Mouse (Mus musculus): ENCODE data around the gene Mak. TPM values are rescaled to one million over a fixed set of nuclear protein-coding genes. Genes with fewer than 3 reads are reported as not detected.

Mak gene
- 0.15 and 0.28 TPM in 2 replicates for polyA plus RNA-seq (2016; fragmentation: Nextera tagmentation; extraction: Ambion mirVana)

DNA sequence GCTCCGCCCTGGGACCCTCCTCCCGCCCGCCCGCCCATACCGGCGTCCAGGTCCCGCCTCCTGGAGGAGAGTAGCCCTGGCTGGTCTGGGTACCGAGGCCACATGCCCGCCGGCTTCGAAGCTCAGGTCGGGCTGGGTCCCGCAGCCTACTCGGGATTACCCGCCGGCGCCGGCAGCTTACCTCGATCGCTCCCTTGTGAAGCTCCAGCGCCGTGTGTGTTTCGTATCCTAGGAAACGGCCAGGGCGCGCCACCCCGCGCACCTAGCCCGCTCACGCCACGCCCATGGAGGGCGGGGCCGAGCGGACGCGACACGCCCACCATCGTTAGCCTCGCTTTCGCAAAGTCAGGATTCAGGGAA lies at the start of gene Mak:
Gene Mak (minus strand): TSS at position 286 of the 360 bp plus-strand sequence.
- Histone ChIP-seq H3K27me3 (replicated peaks) (peaks cover 64% of the 10 kb centered on the region), H3K4me2 (peak within 1 kb of the TSS; percentile 94), H3K9me3 (replicated peaks) (no peaks in the 10 kb centered on the region), H3K36me3 (no peaks in the 10 kb centered on the region), H3K4me1 (peaks cover 16% of the 10 kb centered on the region), H3K4me3 (peak within 1 kb of the TSS; percentile 57), H3K9ac (peak within 1 kb of the TSS; percentile 61; the same call in 1 of the 2 replicates), H3K27ac (no peak within 1 kb of the TSS)
- peak; percentile 94 for ATAC-seq
- 2% methylated on average over 36 of the region's 40 CpGs for WGBS (ENCODE audit: insufficient replicate concordance)

DNA sequence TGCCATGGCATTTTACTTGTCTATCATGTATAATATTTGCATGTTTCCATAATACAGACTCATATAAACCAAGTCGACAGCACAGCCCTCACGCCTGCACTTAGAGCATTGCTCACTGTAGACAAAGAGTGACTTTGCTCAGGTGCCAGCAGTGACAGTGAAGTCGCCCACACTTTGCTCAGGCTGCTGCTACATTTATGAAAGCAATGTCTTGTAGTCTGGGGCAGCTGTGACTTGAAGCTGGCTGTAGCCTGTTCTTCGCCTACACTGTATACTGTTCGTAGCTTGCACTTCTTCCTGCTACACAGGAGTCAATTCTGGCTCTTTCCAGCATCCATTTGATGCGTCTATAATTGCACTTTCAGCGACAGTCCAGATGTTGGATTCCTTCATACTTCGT lies 49.6 kb upstream of the Mak start:
- Histone ChIP-seq H3K27me3 (replicated peaks) (no peaks in the 10 kb centered on the region), H3K4me2 (no peak overlapping the region), H3K36me3 (no peaks in the 10 kb centered on the region), H3K4me3 (no peak overlapping the region), H3K4me1 (no peaks in the 10 kb centered on the region), H3K9ac (no peak overlapping the region), H3K9me3 (replicated peaks) (no peaks in the 10 kb centered on the region), H3K27ac (no peak overlapping the region)
- 74% methylated on average over 8 of the region's 8 CpGs for WGBS (ENCODE audit: insufficient replicate concordance)
- ATAC-seq: no peak

DNA sequence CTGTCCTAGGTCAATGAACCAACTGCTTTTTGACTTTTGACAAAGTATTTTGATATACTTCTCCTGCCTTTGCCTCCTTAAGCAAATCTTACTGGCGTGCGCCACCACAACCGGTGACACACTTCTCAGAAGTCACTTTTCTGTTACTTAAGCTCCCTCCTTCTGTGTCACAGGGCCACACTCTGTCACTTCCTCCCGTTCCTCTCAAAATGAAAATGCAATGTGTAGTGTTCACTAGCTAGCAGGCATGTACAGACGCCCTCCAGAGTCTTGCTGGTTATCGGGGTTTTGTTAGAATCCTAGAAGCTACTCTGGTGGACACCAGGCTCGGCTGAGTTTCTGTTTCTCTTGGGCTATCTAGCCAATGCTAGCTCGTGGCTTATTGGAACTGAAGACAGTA lies 48.8 kb upstream of the Mak start:
- WGBS (ENCODE audit: insufficient replicate concordance): 59% methylated on average over 8 of the region's 8 CpGs
- Histone ChIP-seq H3K9ac (no peak overlapping the region), H3K4me3 (no peak overlapping the region), H3K36me3 (no peaks in the 10 kb centered on the region), H3K9me3 (replicated peaks) (no peaks in the 10 kb centered on the region), H3K4me1 (no peaks in the 10 kb centered on the region), H3K4me2 (no peak overlapping the region), H3K27ac (no peak overlapping the region), H3K27me3 (replicated peaks) (no peaks in the 10 kb centered on the region)
- ATAC-seq: no peak

DNA sequence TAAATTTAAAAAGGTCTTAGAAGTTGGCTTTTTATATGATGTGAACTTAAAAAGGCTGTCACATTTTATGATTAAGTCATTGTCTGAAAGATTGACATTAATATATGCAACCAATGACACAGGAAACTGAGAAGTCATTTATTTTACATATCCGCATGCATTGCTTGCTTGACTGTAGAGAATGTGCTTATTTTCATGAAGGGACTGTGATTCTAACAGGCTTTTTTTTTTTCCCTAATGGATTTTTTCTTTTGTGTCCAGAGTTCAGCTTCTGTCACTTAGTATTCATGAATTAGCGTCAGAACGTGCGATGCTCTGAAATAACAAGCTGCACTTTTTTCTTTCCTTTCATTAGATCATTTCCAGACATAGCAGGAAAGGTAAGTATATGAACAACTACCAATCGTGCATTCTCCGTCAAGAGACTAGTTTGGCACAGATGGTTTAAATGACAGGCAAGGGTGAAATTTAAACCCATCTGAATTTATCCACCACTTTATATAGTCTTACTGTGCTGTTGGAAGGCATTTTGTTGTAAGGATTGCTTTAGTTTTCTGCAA lies 44.2 kb upstream of the Mak start:
- Histone ChIP-seq H3K4me3 (no peak overlapping the region), H3K27me3 (replicated peaks) (no peaks in the 10 kb centered on the region), H3K27ac (no peak overlapping the region), H3K36me3 (no peaks in the 10 kb centered on the region), H3K9ac (no peak overlapping the region), H3K9me3 (replicated peaks) (no peaks in the 10 kb centered on the region), H3K4me2 (no peak overlapping the region), H3K4me1 (0 out of 2 replicates have a peak, but pooled peaks cover 4% of the 10 kb centered on the region)
- ATAC-seq: no peak
- 75% methylated on average over 6 of the region's 6 CpGs for WGBS (ENCODE audit: insufficient replicate concordance)

DNA sequence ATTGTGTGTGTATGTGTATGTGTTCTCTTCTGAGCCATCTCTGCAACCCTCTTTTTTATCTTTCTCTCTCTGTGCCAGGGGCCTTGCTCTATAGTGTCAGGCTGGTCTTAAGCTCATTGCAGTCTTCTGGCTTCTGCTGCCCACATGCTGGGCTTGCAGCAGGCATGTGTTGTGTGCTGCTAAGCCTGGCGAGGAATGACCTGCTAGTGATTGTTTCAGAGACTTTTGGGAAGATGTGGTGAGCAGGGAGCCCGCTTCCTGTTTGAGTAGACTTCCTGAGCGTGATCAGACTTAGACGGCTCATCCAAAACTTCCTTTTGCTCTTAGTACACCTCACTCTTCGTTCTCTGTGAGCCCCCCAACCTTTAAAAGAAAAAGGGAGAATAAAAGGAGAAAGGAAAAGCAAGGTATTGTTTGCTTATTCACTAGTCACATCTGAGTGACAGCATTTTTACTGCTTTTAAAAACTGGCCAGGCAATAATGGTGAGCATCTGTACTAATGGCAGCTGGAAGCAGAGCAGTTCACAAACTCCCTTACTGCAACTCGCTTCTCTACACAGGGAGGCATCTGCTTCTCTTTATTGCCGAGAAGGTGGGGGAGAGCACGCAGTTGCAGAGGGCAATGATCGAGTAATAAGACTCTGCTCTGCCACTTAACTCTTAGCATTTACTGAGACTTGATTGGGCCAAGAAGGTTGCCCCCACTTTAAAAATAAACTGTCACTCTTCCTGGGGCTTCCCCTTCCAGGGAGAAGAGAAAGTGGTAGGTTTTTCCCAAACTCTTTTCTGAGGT lies 39.8 kb upstream of the Mak start:
- H3K4me1 ChIP-seq: 0 out of 2 replicates have a peak, but pooled peaks cover 4% of the 10 kb centered on the region
- H3K36me3 ChIP-seq: no peaks in the 10 kb centered on the region
- peaks cover 10% of the 10 kb centered on the region for H3K27me3 ChIP-seq (replicated peaks)
- WGBS (ENCODE audit: insufficient replicate concordance): 21% methylated on average over 9 of the region's 9 CpGs
- no peak overlapping the region for H3K9ac ChIP-seq
- ATAC-seq: no peak
- no peak overlapping the region for H3K27ac ChIP-seq
- no peaks in the 10 kb centered on the region for H3K9me3 ChIP-seq (replicated peaks)
- no peak overlapping the region for H3K4me3 ChIP-seq
- no peak overlapping the region for H3K4me2 ChIP-seq

DNA sequence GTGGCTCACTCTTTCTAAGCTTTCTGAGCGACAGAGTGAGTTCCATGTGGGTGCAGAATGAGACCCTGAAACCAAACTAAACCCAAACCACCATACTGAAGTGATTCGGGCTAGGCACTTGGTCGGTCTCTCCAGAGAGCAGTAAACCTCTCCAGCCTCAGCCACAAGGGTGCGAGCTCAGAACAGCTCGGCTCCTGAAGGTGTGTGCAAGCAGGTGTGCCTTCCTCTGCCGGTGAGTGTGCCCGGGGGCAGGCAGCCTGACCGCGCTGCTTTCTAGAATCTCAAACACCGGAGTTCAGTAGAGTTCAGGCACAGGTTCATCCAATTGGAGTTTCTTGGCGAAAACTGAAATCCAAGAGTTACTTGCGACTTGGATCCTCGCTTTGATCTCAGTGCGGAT lies 34.4 kb upstream of the Mak start, which contains the start of gene Sycp2l:
Gene Sycp2l (plus strand): TSS at position 368 of the 400 bp plus-strand sequence.
- Histone ChIP-seq H3K9ac (no peak within 1 kb of the TSS), H3K4me1 (no peaks in the 10 kb centered on the region), H3K27me3 (replicated peaks) (peaks cover 53% of the 10 kb centered on the region), H3K4me2 (peak within 1 kb of the TSS; percentile 18), H3K4me3 (no peak within 1 kb of the TSS), H3K9me3 (replicated peaks) (no peaks in the 10 kb centered on the region), H3K27ac (no peak within 1 kb of the TSS), H3K36me3 (no peaks in the 10 kb centered on the region)
- no peak for ATAC-seq
- 30% methylated on average over 14 of the region's 14 CpGs for WGBS (ENCODE audit: insufficient replicate concordance)

DNA sequence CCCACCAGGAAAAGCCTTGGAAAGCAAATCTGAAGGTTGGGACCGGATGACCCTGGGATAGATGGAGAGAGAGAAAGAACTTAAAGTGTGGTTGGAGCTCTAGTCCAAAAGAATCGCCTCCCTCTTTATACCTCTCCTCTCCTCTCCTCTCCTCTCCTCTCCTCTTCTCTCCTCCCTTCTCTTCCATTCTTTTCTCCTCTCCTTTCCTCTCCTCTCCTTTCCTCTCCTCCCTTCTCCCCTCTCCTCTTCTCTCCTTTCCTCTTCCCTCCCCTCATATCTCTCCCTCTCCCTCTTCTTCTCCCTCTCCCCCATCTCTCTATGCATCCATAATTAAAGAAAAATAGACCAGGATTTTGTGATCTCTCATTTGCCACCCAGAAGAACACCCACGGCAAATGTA lies 31.4 kb upstream of the Mak start, which contains the start of gene Gcm2:
Gene Gcm2 (minus strand): TSS at position 101 of the 400 bp plus-strand sequence.
- ATAC-seq: no peak
- peaks cover 63% of the 10 kb centered on the region for H3K27me3 ChIP-seq (replicated peaks)
- no peaks in the 10 kb centered on the region for H3K4me1 ChIP-seq
- H3K27ac ChIP-seq: no peak within 1 kb of the TSS
- no peak within 1 kb of the TSS for H3K4me3 ChIP-seq
- 79% methylated on average over 2 of the region's 3 CpGs for WGBS (ENCODE audit: insufficient replicate concordance)
- no peaks in the 10 kb centered on the region for H3K36me3 ChIP-seq
- H3K4me2 ChIP-seq: no peak within 1 kb of the TSS
- no peaks in the 10 kb centered on the region for H3K9me3 ChIP-seq (replicated peaks)
- H3K9ac ChIP-seq: no peak within 1 kb of the TSS

DNA sequence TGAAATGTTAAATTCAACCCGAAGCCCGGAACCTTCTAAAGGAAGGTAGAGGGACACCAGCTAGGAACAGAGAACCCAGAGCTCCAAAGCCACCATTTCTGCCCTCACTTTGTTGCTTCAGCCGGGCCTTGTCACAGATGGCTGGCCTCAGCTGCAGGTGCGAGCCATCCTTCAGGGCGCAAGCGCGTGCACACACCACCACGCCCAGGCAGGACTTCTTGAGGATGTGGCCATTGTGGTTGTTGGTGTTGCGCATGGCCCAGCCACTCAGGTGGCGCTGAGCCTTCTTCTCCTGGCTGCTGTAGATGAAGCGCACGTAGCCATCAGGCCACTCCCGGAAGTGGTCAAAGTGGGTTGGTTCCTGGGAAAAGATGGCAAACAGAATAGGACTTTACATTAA lies 26.0 kb upstream of the Mak start:
- peaks cover 23% of the 10 kb centered on the region for H3K4me1 ChIP-seq
- no peak overlapping the region for H3K4me2 ChIP-seq
- ATAC-seq: no peak
- H3K9me3 ChIP-seq (replicated peaks): no peaks in the 10 kb centered on the region
- WGBS (ENCODE audit: insufficient replicate concordance): 76% methylated on average over 13 of the region's 13 CpGs
- H3K4me3 ChIP-seq: no peak overlapping the region
- H3K27ac ChIP-seq: no peak overlapping the region
- no peak overlapping the region for H3K9ac ChIP-seq
- peaks cover 20% of the 10 kb centered on the region for H3K27me3 ChIP-seq (replicated peaks)
- H3K36me3 ChIP-seq: no peaks in the 10 kb centered on the region

DNA sequence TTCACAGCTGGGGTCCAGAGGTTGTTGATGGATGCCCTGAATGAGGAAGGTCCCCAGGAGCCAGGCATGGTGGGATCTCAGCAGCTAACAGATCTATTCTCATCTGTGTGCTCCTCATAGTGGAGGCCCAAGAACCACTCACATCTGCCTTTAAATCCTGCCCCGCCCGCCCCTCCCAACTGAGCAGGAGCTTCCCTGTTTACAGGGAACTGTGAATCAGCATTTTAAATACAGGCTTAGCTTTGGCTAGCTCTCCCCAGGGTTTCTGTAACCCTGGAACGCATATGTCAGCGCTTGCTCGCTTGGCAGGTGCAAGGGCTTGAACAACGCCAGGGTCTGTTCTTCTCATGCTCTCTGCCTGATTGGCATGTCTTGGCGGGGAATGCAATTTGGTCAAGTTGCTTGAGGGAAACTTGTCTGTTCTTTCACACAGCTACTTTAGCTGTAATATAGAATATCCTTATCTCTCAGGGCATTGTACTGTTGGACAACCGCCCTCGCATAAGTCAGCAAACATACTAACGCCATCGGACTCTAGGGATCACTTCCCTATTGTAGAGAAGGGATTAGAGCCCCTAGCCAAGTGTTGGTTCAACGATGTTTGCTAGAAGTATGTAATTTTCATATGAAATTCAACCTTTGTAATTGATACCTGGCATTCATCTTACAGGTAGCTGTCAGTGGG lies 24.5 kb upstream of the Mak start:
- 0 out of 2 replicates have a peak, but pooled peaks cover 14% of the 10 kb centered on the region for H3K27me3 ChIP-seq (replicated peaks)
- no peaks in the 10 kb centered on the region for H3K9me3 ChIP-seq (replicated peaks)
- H3K36me3 ChIP-seq: no peaks in the 10 kb centered on the region
- H3K4me3 ChIP-seq: no peak overlapping the region
- H3K4me2 ChIP-seq: peak overlapping the region; percentile 38
- peaks cover 23% of the 10 kb centered on the region for H3K4me1 ChIP-seq
- H3K9ac ChIP-seq: no peak overlapping the region
- 52% methylated on average over 12 of the region's 12 CpGs for WGBS (ENCODE audit: insufficient replicate concordance)
- peak overlapping the region; percentile 75 for H3K27ac ChIP-seq
- ATAC-seq: peak; percentile 94

DNA sequence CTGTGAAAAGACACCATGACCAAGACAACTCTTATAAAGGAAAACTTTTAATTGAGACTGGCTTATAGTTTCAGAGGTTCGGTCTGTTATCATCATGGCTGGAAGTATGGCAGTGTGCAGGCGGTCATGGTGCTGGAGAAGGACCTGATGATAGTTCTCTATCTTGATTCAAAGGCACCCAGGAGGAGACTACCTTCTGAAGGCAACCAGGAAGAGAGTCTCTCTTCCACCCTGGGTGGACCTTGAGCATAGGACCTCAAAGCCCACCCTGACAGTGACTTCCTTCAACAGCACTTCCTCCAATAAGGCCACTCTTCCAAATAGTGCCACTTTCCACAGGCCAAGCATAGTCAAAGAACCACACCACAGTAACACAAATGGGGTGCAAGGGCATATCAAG lies 20.5 kb upstream of the Mak start:
- WGBS (ENCODE audit: insufficient replicate concordance): 67% methylated on average over 2 of the region's 2 CpGs
- Histone ChIP-seq H3K4me2 (no peak overlapping the region), H3K27ac (no peak overlapping the region), H3K4me1 (peaks cover 44% of the 10 kb centered on the region), H3K9me3 (replicated peaks) (no peaks in the 10 kb centered on the region), H3K36me3 (no peaks in the 10 kb centered on the region), H3K4me3 (no peak overlapping the region), H3K9ac (no peak overlapping the region), H3K27me3 (replicated peaks) (peaks cover 14% of the 10 kb centered on the region; the same call in 1 of the 2 replicates)
- no peak for ATAC-seq

DNA sequence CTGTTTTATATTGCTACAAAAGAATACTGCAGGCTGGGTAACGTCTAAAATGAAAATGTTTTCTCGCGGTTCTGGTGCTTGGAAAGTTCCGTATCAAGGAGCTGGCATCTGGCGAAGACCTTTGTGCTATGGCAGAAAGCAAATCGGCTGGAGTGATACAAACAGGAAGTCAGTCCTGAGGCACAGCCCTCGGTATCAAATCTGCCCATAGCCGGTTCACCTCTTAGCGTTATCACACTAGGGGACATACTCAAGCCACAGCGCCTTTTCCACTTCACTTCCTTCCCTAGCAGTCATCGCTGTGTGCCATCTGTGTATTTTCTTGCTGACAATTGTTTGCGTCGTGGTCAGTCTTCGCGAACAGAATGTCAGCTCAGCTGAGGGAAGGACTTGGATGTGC lies 18.8 kb upstream of the Mak start:
- H3K27ac ChIP-seq: no peak overlapping the region
- peak overlapping the region; percentile 40 for H3K4me2 ChIP-seq
- H3K36me3 ChIP-seq: no peaks in the 10 kb centered on the region
- 0 out of 2 replicates have a peak, but pooled peaks have one; percentile 57 for ATAC-seq
- H3K4me1 ChIP-seq: peaks cover 27% of the 10 kb centered on the region
- H3K9me3 ChIP-seq (replicated peaks): no peaks in the 10 kb centered on the region
- 20% methylated on average over 15 of the region's 15 CpGs for WGBS (ENCODE audit: insufficient replicate concordance)
- no peak overlapping the region for H3K4me3 ChIP-seq
- H3K27me3 ChIP-seq (replicated peaks): peaks cover 20% of the 10 kb centered on the region
- H3K9ac ChIP-seq: no peak overlapping the region
